Mouse (Mus musculus): ENCODE data around the gene Smu1.

DNA sequence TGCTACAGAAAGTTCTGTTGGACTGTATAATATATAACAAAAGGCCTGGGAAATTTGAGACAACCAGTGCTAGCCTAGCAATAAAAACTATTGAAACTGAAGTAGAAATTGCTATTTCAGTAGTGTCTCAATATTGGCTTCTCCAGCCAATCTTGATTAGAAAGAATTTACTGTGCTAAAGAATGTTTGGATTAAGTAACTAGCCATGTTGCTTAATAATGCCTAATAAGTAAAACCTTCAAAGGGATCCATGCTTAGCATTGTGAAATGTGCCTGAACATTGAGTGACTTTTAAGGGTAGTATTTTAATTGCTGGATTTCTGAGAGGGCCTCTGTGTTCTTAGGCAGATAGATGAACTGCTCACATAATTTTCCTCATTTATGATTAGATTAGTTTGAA is 32.2 kb downstream of the Smu1 start:
- no peak for TF ChIP-seq CTCF (IDR thresholded peaks at IDR 0.05; ENCODE audit: low read depth)
- no peak; the same call in 1 of the 2 replicates for TF ChIP-seq EP300 (IDR thresholded peaks at IDR 0.05; ENCODE audit: low read depth)
